Mouse (Mus musculus): ENCODE results near the gene Gm49380.
"Not testable (repeated sequence)": the region's sequence is repeated elsewhere in the genome, so short reads cannot be mapped to it uniquely, and the experiment has no call there.

- not testable (repeated sequence) for TF ChIP-seq CTCF (IDR thresholded peaks at IDR 0.05; ENCODE audit: low read depth, low read length); POLR2A (IDR thresholded peaks at IDR 0.05; ENCODE audit: insufficient read depth, low read length); EP300 (IDR thresholded peaks at IDR 0.05; ENCODE audit: insufficient read depth, low read depth, low read length)
These were observed 1.4 kb downstream of the Gm49380 start for GRCm38 (mm10) chr9:44111909-44112308.
